Comparison of ENCODE assay signal across 8 mouse cellular contexts in genomic region chr14:76011062-76011457, GRCm38 (mm10). TPM values are rescaled to one million over a fixed set of nuclear protein-coding genes. Genes with fewer than 3 reads are reported as not detected.
DNase-seq lines count a peak whose midpoint lies in the region; ATAC-seq and TF ChIP-seq lines count a peak whose summit lies in the region.

No protein-coding gene starts in this region.

- H3K4me2 ChIP-seq in hindbrain, embryonic 13.5 days: peak overlapping the region; percentile 86
- H3K4me2 ChIP-seq in midbrain, embryonic 13.5 days (replicated peaks): peak overlapping the region; percentile 84

- peaks cover 5% of the 10 kb centered on the region; the same call in 1 of the 2 replicates for H3K4me1 ChIP-seq in kidney, adult 2 months (ENCODE audit: control insufficient read depth, insufficient read depth, low read length)
- peaks cover 6% of the 10 kb centered on the region; the same call in 1 of the 2 replicates for H3K4me1 ChIP-seq in brown adipose tissue, adult 24 weeks (ENCODE audit: control insufficient read depth, insufficient read depth, insufficient read length, low read length)
- H3K4me1 ChIP-seq in hindbrain, embryonic 13.5 days (replicated peaks): peaks cover 29% of the 10 kb centered on the region
- H3K4me1 ChIP-seq in midbrain, embryonic 13.5 days (replicated peaks): peaks cover 26% of the 10 kb centered on the region

- peak; percentile 54 for ATAC-seq in hindbrain, embryonic 13.5 days (ENCODE audit: low FRiP score)
- peak; percentile 67 for ATAC-seq in midbrain, embryonic 13.5 days

- no peak overlapping the region for H3K27ac ChIP-seq in kidney, adult 2 months (ENCODE audit: insufficient read depth, low read depth, low read length)
- H3K27ac ChIP-seq in brown adipose tissue, adult 24 weeks (replicated peaks; ENCODE audit: low read depth, low read length): no peak overlapping the region
- H3K27ac ChIP-seq in hindbrain, embryonic 13.5 days: peak overlapping the region; percentile 86; the same call in 1 of the 2 replicates
- no peak overlapping the region for H3K27ac ChIP-seq in midbrain, embryonic 13.5 days

- WGBS in kidney, adult 2 months: 24% methylated on average over 7 of the region's 7 CpGs
- WGBS in hindbrain, embryonic 13.5 days: 31% methylated on average over 7 of the region's 7 CpGs
- 31% methylated on average over 7 of the region's 7 CpGs for WGBS in midbrain, embryonic 13.5 days

- DNase-seq in kidney, adult 2 months: no peak
- no peak for DNase-seq in kidney, postnatal 25 days
- no peak for DNase-seq in right cerebral cortex, postnatal 14 days
- DNase-seq in urinary bladder, adult 2 months (ENCODE audit: low spot score): no peak
- no peak for DNase-seq in right cerebral cortex, postnatal 36 days (ENCODE audit: low spot score in 2 of 2)

- TF ChIP-seq CTCF in kidney, adult 2 months (conservative IDR thresholded peaks at IDR 0.05; ENCODE audit: insufficient read depth, insufficient read length, low read depth, low read length): no peak

- TF ChIP-seq POLR2A in kidney, adult 2 months (IDR thresholded peaks at IDR 0.05; ENCODE audit: low read depth, low read length): no peak

- H3K9me3 ChIP-seq in hindbrain, embryonic 13.5 days: no peaks in the 10 kb centered on the region
- H3K9me3 ChIP-seq in midbrain, embryonic 13.5 days: no peaks in the 10 kb centered on the region

- peak overlapping the region; percentile 65 for H3K4me3 ChIP-seq in kidney, adult 2 months (ENCODE audit: insufficient read depth, low read depth, low read length)
- H3K4me3 ChIP-seq in brown adipose tissue, adult 24 weeks (ENCODE audit: insufficient read depth, low read depth, low read length): peak overlapping the region; percentile 34; the same call in 1 of the 2 replicates
- peak overlapping the region; percentile 94 for H3K4me3 ChIP-seq in hindbrain, embryonic 13.5 days
- H3K4me3 ChIP-seq in midbrain, embryonic 13.5 days (replicated peaks): peak overlapping the region; percentile 85

- no peaks in the 10 kb centered on the region for H3K36me3 ChIP-seq in kidney, adult 2 months (ENCODE audit: control insufficient read depth, insufficient read depth, low read length)
- peaks cover 4% of the 10 kb centered on the region; the same call in 1 of the 2 replicates for H3K36me3 ChIP-seq in hindbrain, embryonic 13.5 days
- peaks cover 9% of the 10 kb centered on the region for H3K36me3 ChIP-seq in midbrain, embryonic 13.5 days

- no peaks in the 10 kb centered on the region for H3K27me3 ChIP-seq in kidney, adult 2 months (replicated peaks; ENCODE audit: control insufficient read depth, insufficient read depth, low read length)
- no peaks in the 10 kb centered on the region for H3K27me3 ChIP-seq in hindbrain, embryonic 13.5 days
- no peaks in the 10 kb centered on the region for H3K27me3 ChIP-seq in midbrain, embryonic 13.5 days

- 0 out of 2 replicates have a peak overlapping the region, but pooled peaks have one; percentile 87 for H3K9ac ChIP-seq in hindbrain, embryonic 13.5 days
- H3K9ac ChIP-seq in midbrain, embryonic 13.5 days (replicated peaks): no peak overlapping the region

RNA-seq across cellular contexts. Expression of gene Gtf2f2, which starts 0.4 kb away (rescaled TPM):
- polyA plus RNA-seq in kidney, adult 2 months (2012; rRNA removed): 2.3 and 3.2 TPM in 2 replicates
- polyA plus RNA-seq in brown adipose tissue, adult 24 weeks (2012; ENCODE audit: insufficient read depth, insufficient read length, missing spikeins): 12.4 and 16.3 TPM in 2 replicates
- polyA plus RNA-seq in hindbrain, embryonic 13.5 days (2015; fragmentation: Nextera tagmentation; extraction: Ambion mirVana): 38.9 and 43.3 TPM in 2 replicates
- 42.7 and 44.0 TPM in 2 replicates for polyA plus RNA-seq in midbrain, embryonic 13.5 days (2015; fragmentation: Nextera tagmentation; extraction: Ambion mirVana)
- 16.4 and 16.7 TPM in 2 replicates for polyA plus RNA-seq in urinary bladder, adult 2 months (2012; rRNA removed)

RNA-seq across cellular contexts. Expression of gene Kctd4, which starts 56.3 kb away (rescaled TPM):
- not detected in 2 replicates for polyA plus RNA-seq in kidney, adult 2 months (2012; rRNA removed)
- not detected in 2 replicates for polyA plus RNA-seq in brown adipose tissue, adult 24 weeks (2012; ENCODE audit: insufficient read depth, insufficient read length, missing spikeins)
- 4.0 and 4.1 TPM in 2 replicates for polyA plus RNA-seq in hindbrain, embryonic 13.5 days (2015; fragmentation: Nextera tagmentation; extraction: Ambion mirVana)
- 4.6 and 6.0 TPM in 2 replicates for polyA plus RNA-seq in midbrain, embryonic 13.5 days (2015; fragmentation: Nextera tagmentation; extraction: Ambion mirVana)
- not detected in 2 replicates for polyA plus RNA-seq in urinary bladder, adult 2 months (2012; rRNA removed)

Comparison
In these comparisons a context has a peak if more than half of its experiments do, and no peak if none do; other contexts are left out.
1. H3K4me3 ChIP-seq: peak in every context shown above with its lines; median percentile 94 in hindbrain, embryonic 13.5 days; 85 in midbrain, embryonic 13.5 days; 65 in kidney, adult 2 months; 34 in brown adipose tissue, adult 24 weeks.